Comparison of ENCODE assay signal across 8 mouse cellular contexts in the genomic region with DNA sequence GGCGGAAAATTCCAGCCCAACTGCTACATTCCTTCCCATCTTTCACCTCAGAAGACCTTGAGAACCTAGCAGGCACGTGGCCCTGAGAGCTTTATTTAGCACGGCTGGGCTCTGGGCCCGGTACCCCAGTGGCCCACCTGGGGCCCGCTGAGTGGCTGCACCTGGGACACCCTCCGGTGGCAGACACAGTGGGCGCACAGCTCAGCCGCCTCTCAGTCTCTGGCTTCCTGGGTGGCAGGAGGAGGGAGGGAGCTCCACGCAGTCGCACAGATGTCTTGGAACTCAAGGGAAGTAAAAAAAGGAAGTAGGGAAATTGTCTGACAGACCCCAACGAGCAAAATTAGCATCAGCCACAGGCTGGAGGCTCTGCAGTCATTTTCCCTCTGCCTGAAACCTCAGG.
A peak's percentile ranks its signal among the peaks of the same experiment; 100 is the strongest.
DNase-seq lines count a peak whose midpoint lies in the region; ATAC-seq and TF ChIP-seq lines count a peak whose summit lies in the region.

No protein-coding gene starts in this region.

- 11% methylated on average over 11 of the region's 11 CpGs for WGBS in lung, embryonic 16.5 days
- WGBS in lung, postnatal 0 days: 17% methylated on average over 11 of the region's 11 CpGs
- WGBS in embryonic facial prominence, embryonic 15.5 days: 18% methylated on average over 11 of the region's 11 CpGs
- WGBS in intestine, embryonic 15.5 days: 15% methylated on average over 11 of the region's 11 CpGs

- no peaks in the 10 kb centered on the region for H3K36me3 ChIP-seq in lung, embryonic 16.5 days (ENCODE audit: control insufficient read depth, insufficient read depth, low read length)
- H3K36me3 ChIP-seq in lung, postnatal 0 days (ENCODE audit: insufficient read depth, low read length): no peaks in the 10 kb centered on the region
- no peaks in the 10 kb centered on the region for H3K36me3 ChIP-seq in embryonic facial prominence, embryonic 15.5 days
- no peaks in the 10 kb centered on the region for H3K36me3 ChIP-seq in intestine, embryonic 15.5 days

- H3K4me2 ChIP-seq in lung, embryonic 16.5 days (ENCODE audit: low read depth, low read length): no peak overlapping the region
- H3K4me2 ChIP-seq in lung, postnatal 0 days (replicated peaks; ENCODE audit: low read depth, low read length): no peak overlapping the region; the same call in 1 of the 2 replicates
- H3K4me2 ChIP-seq in embryonic facial prominence, embryonic 15.5 days (replicated peaks): peak overlapping the region; percentile 29
- peak overlapping the region; percentile 46 for H3K4me2 ChIP-seq in intestine, embryonic 15.5 days (replicated peaks)

- ATAC-seq in lung, embryonic 16.5 days (ENCODE audit: low read depth): peak; percentile 45; the same call in 1 of the 2 replicates
- ATAC-seq in lung, postnatal 0 days: no peak
- ATAC-seq in embryonic facial prominence, embryonic 15.5 days (ENCODE audit: insufficient number of reproducible peaks, low FRiP score, low TSS enrichment, low read depth): no peak
- no peak for ATAC-seq in intestine, embryonic 15.5 days

- no peak for DNase-seq in lung, postnatal 0 days (ENCODE audit: low spot score)
- DNase-seq in left cerebral cortex, adult 9 months (ENCODE audit: low spot score in 2 of 2): peak; percentile 32 to 75
- DNase-seq in right cerebral cortex, postnatal 4 days: peak; percentile 48
- no peak for DNase-seq in retina, embryonic 14.5 days (ENCODE audit: low spot score)
- DNase-seq in c-Kit-positive CD71-positive TER-119-positive erythroid progenitor cells, embryonic 14.5 days (ENCODE audit: low spot score): no peak

- H3K9ac ChIP-seq in lung, embryonic 16.5 days (ENCODE audit: low read length): no peak overlapping the region
- H3K9ac ChIP-seq in lung, postnatal 0 days (replicated peaks; ENCODE audit: low read depth): no peak overlapping the region
- H3K9ac ChIP-seq in embryonic facial prominence, embryonic 15.5 days: no peak overlapping the region
- no peak overlapping the region for H3K9ac ChIP-seq in intestine, embryonic 15.5 days

- H3K27ac ChIP-seq in lung, embryonic 16.5 days (ENCODE audit: low read length): no peak overlapping the region
- no peak overlapping the region for H3K27ac ChIP-seq in lung, postnatal 0 days (ENCODE audit: low read length)
- no peak overlapping the region for H3K27ac ChIP-seq in embryonic facial prominence, embryonic 15.5 days (replicated peaks)
- H3K27ac ChIP-seq in intestine, embryonic 15.5 days: no peak overlapping the region

- no peak for TF ChIP-seq EP300 in lung, postnatal 0 days (IDR thresholded peaks at IDR 0.05)

- no peak overlapping the region for H3K4me3 ChIP-seq in lung, embryonic 16.5 days (ENCODE audit: low read length)
- no peak overlapping the region for H3K4me3 ChIP-seq in lung, postnatal 0 days (ENCODE audit: low read depth, low read length)
- H3K4me3 ChIP-seq in embryonic facial prominence, embryonic 15.5 days (replicated peaks): no peak overlapping the region
- no peak overlapping the region for H3K4me3 ChIP-seq in intestine, embryonic 15.5 days (replicated peaks)

- no peak for TF ChIP-seq CTCF in lung, postnatal 0 days (IDR thresholded peaks at IDR 0.05)

- H3K27me3 ChIP-seq in lung, embryonic 16.5 days (ENCODE audit: control insufficient read depth, insufficient read depth, low read depth, low read length): no peaks in the 10 kb centered on the region
- no peaks in the 10 kb centered on the region for H3K27me3 ChIP-seq in lung, postnatal 0 days (replicated peaks; ENCODE audit: insufficient read depth, low read length)
- no peaks in the 10 kb centered on the region for H3K27me3 ChIP-seq in embryonic facial prominence, embryonic 15.5 days
- no peaks in the 10 kb centered on the region for H3K27me3 ChIP-seq in intestine, embryonic 15.5 days (replicated peaks)

- no peaks in the 10 kb centered on the region for H3K9me3 ChIP-seq in lung, embryonic 16.5 days (ENCODE audit: control insufficient read depth, low read length)
- H3K9me3 ChIP-seq in lung, postnatal 0 days (ENCODE audit: low read length): no peaks in the 10 kb centered on the region
- no peaks in the 10 kb centered on the region for H3K9me3 ChIP-seq in embryonic facial prominence, embryonic 15.5 days (replicated peaks)
- H3K9me3 ChIP-seq in intestine, embryonic 15.5 days: no peaks in the 10 kb centered on the region

- no peaks in the 10 kb centered on the region for H3K4me1 ChIP-seq in lung, embryonic 16.5 days (replicated peaks; ENCODE audit: control insufficient read depth, insufficient read depth, low read length)
- no peaks in the 10 kb centered on the region for H3K4me1 ChIP-seq in lung, postnatal 0 days (ENCODE audit: insufficient read depth, low read depth, low read length)
- peaks cover 6% of the 10 kb centered on the region; the same call in 1 of the 2 replicates for H3K4me1 ChIP-seq in embryonic facial prominence, embryonic 15.5 days
- H3K4me1 ChIP-seq in intestine, embryonic 15.5 days (replicated peaks): peaks cover 3% of the 10 kb centered on the region; the same call in 1 of the 2 replicates

Comparison
In these comparisons a context has a peak if more than half of its experiments do, and no peak if none do; other contexts are left out.
1. H3K4me2 ChIP-seq: peak in embryonic facial prominence, embryonic 15.5 days (single experiment) and intestine, embryonic 15.5 days (single experiment); none in lung, embryonic 16.5 days (single experiment) and lung, postnatal 0 days (single experiment).
2. DNase-seq: peak in left cerebral cortex, adult 9 months (2 of 2) and right cerebral cortex, postnatal 4 days (single experiment); none in lung, postnatal 0 days (single experiment), retina, embryonic 14.5 days (single experiment) and c-Kit-positive CD71-positive TER-119-positive erythroid progenitor cells, embryonic 14.5 days (single experiment).